Mouse (Mus musculus) myocyte (in vitro differentiated cells): ENCODE data around the gene Elmod3.

Experiments
- CEBPB ChIP-seq: IDR thresholded peaks from 2 replicates; pipeline ENCODE4 v1.6.1; 2011; ENCODE audit warnings: mild to moderate bottlenecking, moderate library complexity; ENCODE audit not compliant: poor library complexity, insufficient read depth, severe bottlenecking
- E2F4 ChIP-seq: IDR thresholded peaks from one replicate; pipeline ENCODE4 v1.6.1; 2011; ENCODE audit warnings: mild to moderate bottlenecking, control low read depth, moderate library complexity; ENCODE audit not compliant: insufficient read depth
- MAX ChIP-seq: IDR thresholded peaks from one replicate; pipeline ENCODE4 v1.6.1; 2011; ENCODE audit warnings: low read depth, mild to moderate bottlenecking, control low read depth
- MYOD1 ChIP-seq, 3 experiments: IDR thresholded peaks; one replicate each; pipeline ENCODE4 v1.6.1; 2011; ENCODE audit warnings: control low read depth in 2 of 3, low read depth in 2 of 3, mild to moderate bottlenecking in 2 of 3, moderate library complexity in 1 of 3; ENCODE audit not compliant: insufficient read length in 2 of 3, control insufficient read depth in 1 of 3
- MYOG ChIP-seq, 3 experiments: IDR thresholded peaks; one replicate each; pipeline ENCODE4 v1.6.1; 2011; ENCODE audit warnings: control low read depth in 2 of 3, low read depth in 2 of 3, mild to moderate bottlenecking in 2 of 3; ENCODE audit not compliant: insufficient read length in 2 of 3, control insufficient read depth in 1 of 3, insufficient read depth in 1 of 3
- POLR2A ChIP-seq: IDR thresholded peaks from one replicate; pipeline ENCODE4 v1.6.1; 2011; ENCODE audit warnings: low read depth, mild to moderate bottlenecking, control low read depth, moderate library complexity; ENCODE audit not compliant: insufficient read length
- POLR2AphosphoS2 ChIP-seq: IDR thresholded peaks from one replicate; pipeline ENCODE4 v1.6.1; 2011; ENCODE audit warnings: low read depth, control low read depth; ENCODE audit not compliant: insufficient read length
- REST ChIP-seq: IDR thresholded peaks from one replicate; pipeline ENCODE4 v1.6.1; 2011; ENCODE audit warnings: mild to moderate bottlenecking, control low read depth, moderate library complexity; ENCODE audit not compliant: insufficient read depth, insufficient read length
- SRF ChIP-seq: IDR thresholded peaks from one replicate; pipeline ENCODE4 v1.6.1; 2011; ENCODE audit warnings: low read depth; ENCODE audit not compliant: control insufficient read depth, insufficient read length
- TCF12 ChIP-seq: IDR thresholded peaks from one replicate; pipeline ENCODE4 v1.6.1; 2011; ENCODE audit warnings: mild to moderate bottlenecking, control low read depth; ENCODE audit not compliant: poor library complexity, insufficient read depth, severe bottlenecking
- TCF3 ChIP-seq: IDR thresholded peaks from one replicate; pipeline ENCODE4 v1.6.1; 2011; ENCODE audit warnings: low read depth, control low read depth; ENCODE audit not compliant: insufficient read length
- USF1 ChIP-seq: IDR thresholded peaks from one replicate; pipeline ENCODE4 v1.6.1; 2011; ENCODE audit warnings: low read depth, mild to moderate bottlenecking, control low read depth, moderate library complexity

GRCm38 (mm10) chr6:72519303-72519702 lies 78.9 kb downstream of the Elmod3 start:
- TF ChIP-seq POLR2A = no peak
- no peak for TF ChIP-seq E2F4
- TF ChIP-seq MAX = no peak
- TF ChIP-seq TCF3 = no peak
- TF ChIP-seq MYOD1 (IDR thresholded peaks at IDR 0.05; ENCODE audit: control insufficient read depth in 1 of 3, insufficient read length in 2 of 3, low read depth in 2 of 3) = no peak
- no peak for TF ChIP-seq USF1
- TF ChIP-seq TCF12 = no peak
- TF ChIP-seq MYOG (IDR thresholded peaks at IDR 0.05; ENCODE audit: control insufficient read depth in 1 of 3, insufficient read depth in 1 of 3, insufficient read length in 2 of 3, low read depth in 2 of 3) = no peak
- no peak for TF ChIP-seq CEBPB
- TF ChIP-seq POLR2AphosphoS2 = no peak
- TF ChIP-seq REST = no peak
- no peak for TF ChIP-seq SRF
